Mouse (Mus musculus): ENCODE measurements around the gene Secisbp2l. TPM values are rescaled to one million over a fixed set of nuclear protein-coding genes. Genes with fewer than 3 reads are reported as not detected.

Gene Secisbp2l
- polyA plus RNA-seq, 1 experiment from 2014 or later, result 45.3 TPM

GRCm38 (mm10) chr2:125735333-125736024, 47.2 kb downstream of the Secisbp2l start:
- H3K4me1 ChIP-seq (ENCODE audit: insufficient read depth, low read depth, low read length), result peaks cover 8% of the 10 kb centered on the region
- no peak overlapping the region for H3K9ac ChIP-seq (replicated peaks; ENCODE audit: low read depth)
- peaks cover 16% of the 10 kb centered on the region; the same call in 1 of the 2 replicates for H3K36me3 ChIP-seq (ENCODE audit: insufficient read depth, low read length)
- WGBS, result 54% methylated on average over 2 of the region's 2 CpGs
- TF ChIP-seq EP300 (IDR thresholded peaks at IDR 0.05) (no peak), CTCF (IDR thresholded peaks at IDR 0.05) (no peak)
- H3K4me2 ChIP-seq (replicated peaks; ENCODE audit: low read depth, low read length), result no peak overlapping the region
- no peak overlapping the region for H3K27ac ChIP-seq (ENCODE audit: low read length)
- no peaks in the 10 kb centered on the region for H3K9me3 ChIP-seq (ENCODE audit: low read length)
- DNase-seq (ENCODE audit: low spot score) (no peak), ATAC-seq (no peak)
- H3K27me3 ChIP-seq (replicated peaks; ENCODE audit: insufficient read depth, low read length), result no peaks in the 10 kb centered on the region
- H3K4me3 ChIP-seq (ENCODE audit: low read depth, low read length), result no peak overlapping the region

GRCm38 (mm10) chr2:125734741-125735140, 47.9 kb downstream of the Secisbp2l start:
- no peak for DNase-seq (ENCODE audit: low spot score)
- no peaks in the 10 kb centered on the region for H3K27me3 ChIP-seq (replicated peaks; ENCODE audit: insufficient read depth, low read length)
- peaks cover 10% of the 10 kb centered on the region; the same call in 1 of the 2 replicates for H3K36me3 ChIP-seq (ENCODE audit: insufficient read depth, low read length)
- TF ChIP-seq EP300 (IDR thresholded peaks at IDR 0.05), result no peak
- no peak for TF ChIP-seq CTCF (IDR thresholded peaks at IDR 0.05)
- no peak overlapping the region for H3K4me2 ChIP-seq (replicated peaks; ENCODE audit: low read depth, low read length)
- peaks cover 8% of the 10 kb centered on the region for H3K4me1 ChIP-seq (ENCODE audit: insufficient read depth, low read depth, low read length)
- no peak for ATAC-seq
- no peaks in the 10 kb centered on the region for H3K9me3 ChIP-seq (ENCODE audit: low read length)
- H3K9ac ChIP-seq (replicated peaks; ENCODE audit: low read depth), result no peak overlapping the region
- H3K27ac ChIP-seq (ENCODE audit: low read length), result no peak overlapping the region
- H3K4me3 ChIP-seq (ENCODE audit: low read depth, low read length), result no peak overlapping the region

GRCm38 (mm10) chr2:125731763-125732560, 50.7 kb downstream of the Secisbp2l start:
- peak; percentile 98 for TF ChIP-seq CTCF (IDR thresholded peaks at IDR 0.05)
- no peak for TF ChIP-seq EP300 (IDR thresholded peaks at IDR 0.05)
- no peak overlapping the region for H3K27ac ChIP-seq (ENCODE audit: low read length)
- peak overlapping the region; percentile 94 for H3K4me2 ChIP-seq (replicated peaks; ENCODE audit: low read depth, low read length)
- H3K9me3 ChIP-seq (ENCODE audit: low read length), result no peaks in the 10 kb centered on the region
- H3K9ac ChIP-seq (replicated peaks; ENCODE audit: low read depth), result peak overlapping the region; percentile 36
- peak; percentile 93 for DNase-seq (ENCODE audit: low spot score)
- ATAC-seq, result peak; percentile 95
- no peaks in the 10 kb centered on the region for H3K27me3 ChIP-seq (replicated peaks; ENCODE audit: insufficient read depth, low read length)
- peaks cover 8% of the 10 kb centered on the region for H3K4me1 ChIP-seq (ENCODE audit: insufficient read depth, low read depth, low read length)
- 4% methylated on average over 35 of the region's 35 CpGs for WGBS
- peak overlapping the region; percentile 38 for H3K4me3 ChIP-seq (ENCODE audit: low read depth, low read length)
- no peaks in the 10 kb centered on the region for H3K36me3 ChIP-seq (ENCODE audit: insufficient read depth, low read length)

- DNase-seq (ENCODE audit: low spot score) (peak; percentile 26), ATAC-seq (no peak)
- H3K27ac ChIP-seq (ENCODE audit: low read length), result no peak overlapping the region
- H3K27me3 ChIP-seq (replicated peaks; ENCODE audit: insufficient read depth, low read length), result peaks cover 16% of the 10 kb centered on the region
- no peak overlapping the region for H3K9ac ChIP-seq (replicated peaks; ENCODE audit: low read depth)
- no peaks in the 10 kb centered on the region for H3K36me3 ChIP-seq (ENCODE audit: insufficient read depth, low read length)
- peak overlapping the region; percentile 41 for H3K4me3 ChIP-seq (ENCODE audit: low read depth, low read length)
- 4% methylated on average over 16 of the region's 16 CpGs for WGBS
- peak overlapping the region; percentile 96 for H3K4me2 ChIP-seq (replicated peaks; ENCODE audit: low read depth, low read length)
- H3K9me3 ChIP-seq (ENCODE audit: low read length), result no peaks in the 10 kb centered on the region
- TF ChIP-seq EP300 (IDR thresholded peaks at IDR 0.05), result no peak
- no peak for TF ChIP-seq CTCF (IDR thresholded peaks at IDR 0.05)
- H3K4me1 ChIP-seq (ENCODE audit: insufficient read depth, low read depth, low read length), result peaks cover 18% of the 10 kb centered on the region; the same call in 1 of the 2 replicates
These were observed 58.0 kb downstream of the Secisbp2l start for GRCm38 (mm10) chr2:125724546-125725114.

GRCm38 (mm10) chr2:125724086-125724430, 58.6 kb downstream of the Secisbp2l start, which contains the start of gene Shc4:
Gene Shc4 (minus strand): TSS chr2:125724148.
- under 1% methylated on average over 15 of the region's 15 CpGs for WGBS
- Histone ChIP-seq H3K4me3 (ENCODE audit: low read depth, low read length) (peak within 1 kb of the TSS; percentile 41), H3K4me2 (replicated peaks; ENCODE audit: low read depth, low read length) (peak within 1 kb of the TSS; percentile 96), H3K4me1 (ENCODE audit: insufficient read depth, low read depth, low read length) (peaks cover 18% of the 10 kb centered on the region; the same call in 1 of the 2 replicates), H3K9me3 (ENCODE audit: low read length) (no peaks in the 10 kb centered on the region), H3K27ac (ENCODE audit: low read length) (no peak within 1 kb of the TSS), H3K27me3 (replicated peaks; ENCODE audit: insufficient read depth, low read length) (peaks cover 16% of the 10 kb centered on the region), H3K9ac (replicated peaks; ENCODE audit: low read depth) (peak within 1 kb of the TSS; percentile 16), H3K36me3 (ENCODE audit: insufficient read depth, low read length) (no peaks in the 10 kb centered on the region)
- ATAC-seq (peak; percentile 72), DNase-seq (ENCODE audit: low spot score) (peak; percentile 42)
- TF ChIP-seq EP300 (IDR thresholded peaks at IDR 0.05) (no peak), CTCF (IDR thresholded peaks at IDR 0.05) (no peak)

Data from lung, postnatal 0 days (tissue).